Mouse (Mus musculus) midbrain, embryonic 16.5 days (tissue): ENCODE data around the gene Platr17. TPM values are rescaled to one million over a fixed set of nuclear protein-coding genes. Genes with fewer than 3 reads are reported as not detected.
"Not testable (repeated sequence)": the region's sequence is repeated elsewhere in the genome, so short reads cannot be mapped to it uniquely, and the experiment has no call there.

ENCODE experiments used
- ATAC-seq: fragments of 200-750 bp; cut with Nextera tagmentation; 2 replicates; pipeline ENCODE4 v1.8.0; 2017; ENCODE audit warnings: moderate TSS enrichment
- H3K27ac ChIP-seq: fragments of 300-500 bp; sonication (generic); 2 replicates; pipeline ENCODE4 v1.5.1; 2014; ENCODE audit warnings: mild to moderate bottlenecking, low read length, mixed read lengths
- H3K27me3 ChIP-seq: fragments of 300-500 bp; sonication (generic); 2 replicates; pipeline ENCODE4 v1.6.1; 2014; ENCODE audit warnings: low read depth, low read length, mixed read lengths; ENCODE audit not compliant: control insufficient read depth, insufficient read depth
- H3K36me3 ChIP-seq: fragments of 300-500 bp; sonication (generic); 2 replicates; pipeline ENCODE4 v1.6.1; 2014; ENCODE audit warnings: mild to moderate bottlenecking, low read length, moderate library complexity, mixed read lengths; ENCODE audit not compliant: control insufficient read depth, insufficient read depth
- H3K4me1 ChIP-seq: fragments of 300-500 bp; sonication (generic); 2 replicates; pipeline ENCODE4 v1.6.1; 2014; ENCODE audit warnings: mild to moderate bottlenecking, low read length, mixed read lengths; ENCODE audit not compliant: control insufficient read depth, insufficient read depth
- H3K4me2 ChIP-seq: fragments of 300-500 bp; sonication (generic); 2 replicates; pipeline ENCODE4 v1.6.1; 2014; ENCODE audit warnings: mild to moderate bottlenecking, low read length, mixed read lengths
- H3K4me3 ChIP-seq: fragments of 300-500 bp; sonication (generic); 2 replicates; pipeline ENCODE4 v1.5.1; 2014; ENCODE audit warnings: low read depth, mild to moderate bottlenecking, low read length, moderate library complexity, mixed read lengths
- H3K9ac ChIP-seq: fragments of 300-500 bp; sonication (generic); 2 replicates; pipeline ENCODE4 v1.6.1; 2014; ENCODE audit warnings: low read depth, low read length, mixed read lengths
- H3K9me3 ChIP-seq: fragments of 300-500 bp; sonication (generic); replicated peaks from 2 replicates; pipeline ENCODE4 v1.6.1; 2014; ENCODE audit warnings: mild to moderate bottlenecking, low read length, mixed read lengths; ENCODE audit not compliant: control insufficient read depth, poor library complexity, severe bottlenecking
- WGBS: fragments of 180-500 bp; shearing (Covaris S2); extraction: QIAGEN DNeasy Blood & Tissue Kit; methylation state at CpG from one replicate; pipeline ENCODE4 v1.1.7; 2014; 5-methylcytosine and 5-hydroxymethylcytosine counted together
- polyA plus RNA-seq: library from polyadenylated mRNA; unstranded; fragments of >200 nt; fragmentation: Nextera tagmentation; extraction: Ambion mirVana; gene quantifications from 2 replicates; pipeline ENCODE4 v1.2.1, GENCODE M21; 2015

The Platr17 gene
- polyA plus RNA-seq = 0.36 and 0.55 TPM in 2 replicates

- not testable (repeated sequence) for H3K36me3 ChIP-seq, H3K4me1 ChIP-seq, H3K27ac ChIP-seq, H3K4me3 ChIP-seq, H3K4me2 ChIP-seq, H3K9me3 ChIP-seq, H3K9ac ChIP-seq, H3K27me3 ChIP-seq, ATAC-seq
- 30% methylated on average over 3 of the region's 4 CpGs for WGBS
These were observed at the start of gene Platr17 for GRCm38 (mm10) chr17:33904835-33905234. Gene Platr17, plus strand, starts transcription at chr17:33905135.

DNA sequence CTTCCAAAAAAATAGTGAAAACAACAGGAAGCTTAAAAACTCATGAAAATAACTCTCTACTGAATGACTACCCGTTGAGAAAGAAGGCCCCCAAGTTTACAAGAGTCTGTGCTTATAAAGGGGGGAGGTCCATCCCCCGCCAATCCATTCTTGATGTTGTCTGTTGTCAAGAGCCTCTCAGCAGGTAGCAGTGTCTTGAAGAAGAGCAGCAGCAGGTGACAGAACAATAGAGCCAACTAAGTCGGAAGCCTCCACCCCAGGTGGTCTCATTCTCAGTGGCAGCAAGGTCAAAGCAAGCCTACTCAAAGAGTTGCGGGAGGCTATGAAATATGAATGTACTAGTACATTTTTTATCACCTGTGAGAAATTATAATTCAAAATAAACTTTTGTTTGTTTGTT is 47.1 kb upstream of the Platr17 start:
- H3K27ac ChIP-seq = no peak overlapping the region
- no peak overlapping the region for H3K4me3 ChIP-seq
- 65% methylated on average over 4 of the region's 4 CpGs for WGBS
- no peak overlapping the region for H3K4me2 ChIP-seq
- no peaks in the 10 kb centered on the region for H3K4me1 ChIP-seq
- H3K27me3 ChIP-seq = no peaks in the 10 kb centered on the region
- H3K9ac ChIP-seq = no peak overlapping the region
- ATAC-seq = no peak
- H3K36me3 ChIP-seq = no peaks in the 10 kb centered on the region
- no peaks in the 10 kb centered on the region for H3K9me3 ChIP-seq

DNA sequence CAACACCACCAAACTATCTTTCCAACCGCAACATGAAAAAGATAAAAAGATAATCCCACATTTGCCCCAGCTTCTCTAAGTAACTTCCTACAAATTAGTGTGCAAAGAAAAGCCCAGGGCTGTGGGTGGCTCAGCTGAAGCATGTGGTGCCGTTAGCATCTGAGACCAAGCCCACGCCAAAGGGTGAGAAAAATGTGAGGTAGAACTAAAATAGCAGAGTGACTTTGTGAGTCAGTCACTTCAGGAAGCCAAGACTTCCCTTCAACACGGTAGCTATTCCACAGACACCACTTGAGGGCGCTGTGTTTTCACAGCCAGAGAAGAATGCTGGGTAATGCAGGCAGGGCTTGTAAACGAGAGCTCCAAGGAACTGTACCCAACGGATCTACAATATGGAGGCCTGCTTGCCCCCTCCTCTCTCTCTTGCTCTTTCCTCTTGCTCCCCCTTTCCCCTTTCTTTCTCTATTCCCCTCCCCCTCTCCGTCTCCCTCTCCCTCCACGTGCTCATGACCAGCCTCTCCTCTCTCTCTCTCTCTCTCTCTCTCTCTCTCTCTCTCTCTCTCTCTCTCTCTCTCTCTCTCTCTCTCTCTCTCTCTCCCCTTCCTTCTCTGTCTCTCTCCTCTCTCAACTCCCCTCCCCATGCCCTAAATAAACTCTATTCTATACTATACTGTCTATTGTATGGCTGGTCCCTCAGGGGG is 39.5 kb upstream of the Platr17 start:
- no peaks in the 10 kb centered on the region for H3K36me3 ChIP-seq
- no peaks in the 10 kb centered on the region for H3K4me1 ChIP-seq
- H3K9me3 ChIP-seq = no peaks in the 10 kb centered on the region
- WGBS = 41% methylated on average over 7 of the region's 9 CpGs
- ATAC-seq = no peak
- H3K27ac ChIP-seq = no peak overlapping the region
- no peak overlapping the region for H3K4me3 ChIP-seq
- no peaks in the 10 kb centered on the region for H3K27me3 ChIP-seq
- H3K9ac ChIP-seq = no peak overlapping the region
- no peak overlapping the region for H3K4me2 ChIP-seq

DNA sequence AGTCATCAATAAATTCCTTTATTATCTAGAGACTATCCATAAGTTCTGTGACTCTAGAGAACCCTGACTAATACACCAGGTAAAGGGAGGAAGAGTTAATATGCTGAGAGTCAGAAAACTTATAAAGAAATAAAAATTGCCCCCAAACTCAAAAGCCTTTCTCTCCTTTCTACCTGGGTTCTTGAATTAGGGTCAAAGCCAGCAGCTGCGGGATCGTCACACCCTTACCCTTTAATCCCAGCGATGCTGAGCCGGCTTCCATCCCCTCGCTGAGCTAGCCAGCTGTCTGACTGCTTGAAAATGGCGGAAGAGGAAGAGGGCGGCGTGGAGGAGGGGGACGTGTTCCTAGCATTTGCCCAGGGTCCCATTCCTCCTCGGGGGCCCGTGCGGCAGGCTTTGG is 31.4 kb upstream of the Platr17 start, which contains the start of gene Gm7029:
Gm7029 (plus strand) TSS at position 301 of the 400 bp plus-strand sequence.
- not testable (repeated sequence) for H3K27me3 ChIP-seq, ATAC-seq, H3K4me2 ChIP-seq, H3K27ac ChIP-seq, H3K9me3 ChIP-seq, H3K4me3 ChIP-seq, H3K9ac ChIP-seq, H3K4me1 ChIP-seq, H3K36me3 ChIP-seq
- no CpG with 5 or more reads among the region's 12 CpGs for WGBS

DNA sequence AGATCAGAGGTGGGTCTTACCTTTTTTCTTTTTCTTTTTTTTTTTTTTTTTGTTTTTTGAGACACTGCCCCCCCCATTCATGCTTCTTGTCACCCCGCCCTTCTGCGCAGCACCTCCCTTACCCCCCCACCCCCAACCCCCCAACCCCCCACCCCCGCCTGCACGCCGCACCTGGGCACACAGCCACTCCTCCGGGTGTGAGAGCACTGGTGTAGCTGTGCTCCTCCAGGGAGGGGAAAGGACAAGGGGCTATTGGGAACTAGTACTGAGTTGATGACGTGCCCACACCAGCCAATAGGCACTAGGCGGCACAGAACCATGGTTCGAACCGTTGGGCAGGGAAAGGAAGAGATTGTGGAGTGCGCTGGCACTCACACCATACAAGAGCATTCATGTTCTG is 30.5 kb upstream of the Platr17 start:
- no peaks in the 10 kb centered on the region for H3K36me3 ChIP-seq
- H3K9me3 ChIP-seq = no peaks in the 10 kb centered on the region
- no peak overlapping the region for H3K9ac ChIP-seq
- H3K27ac ChIP-seq = no peak overlapping the region
- no peak overlapping the region for H3K4me3 ChIP-seq
- H3K4me2 ChIP-seq = no peak overlapping the region
- no peaks in the 10 kb centered on the region for H3K27me3 ChIP-seq
- no peak for ATAC-seq
- 89% methylated on average over 11 of the region's 11 CpGs for WGBS
- H3K4me1 ChIP-seq = no peaks in the 10 kb centered on the region

DNA sequence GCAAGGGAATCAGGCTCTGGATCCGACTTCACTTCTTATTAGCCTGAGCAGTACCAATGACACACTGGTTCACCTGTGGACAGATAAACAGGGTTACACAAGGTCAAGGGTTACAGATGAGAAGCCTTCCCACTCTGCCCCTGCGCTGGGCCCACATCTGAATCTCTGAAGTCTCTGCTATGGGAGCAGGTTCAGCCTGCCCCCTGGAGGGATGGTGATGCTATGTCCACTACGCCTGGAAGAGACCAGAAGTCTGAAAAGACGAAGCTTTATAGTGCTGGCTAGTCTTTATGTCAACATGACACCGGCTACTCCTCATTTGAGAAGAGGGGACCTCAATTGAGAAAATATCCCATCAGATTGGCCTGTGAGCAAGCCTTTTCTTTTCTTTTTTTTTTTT is 29.1 kb upstream of the Platr17 start:
- H3K9me3 ChIP-seq, H3K9ac ChIP-seq, H3K36me3 ChIP-seq, H3K27ac ChIP-seq, H3K4me1 ChIP-seq, H3K4me2 ChIP-seq, H3K27me3 ChIP-seq, H3K4me3 ChIP-seq, ATAC-seq: not testable (repeated sequence)
- 85% methylated on average over 5 of the region's 5 CpGs for WGBS

DNA sequence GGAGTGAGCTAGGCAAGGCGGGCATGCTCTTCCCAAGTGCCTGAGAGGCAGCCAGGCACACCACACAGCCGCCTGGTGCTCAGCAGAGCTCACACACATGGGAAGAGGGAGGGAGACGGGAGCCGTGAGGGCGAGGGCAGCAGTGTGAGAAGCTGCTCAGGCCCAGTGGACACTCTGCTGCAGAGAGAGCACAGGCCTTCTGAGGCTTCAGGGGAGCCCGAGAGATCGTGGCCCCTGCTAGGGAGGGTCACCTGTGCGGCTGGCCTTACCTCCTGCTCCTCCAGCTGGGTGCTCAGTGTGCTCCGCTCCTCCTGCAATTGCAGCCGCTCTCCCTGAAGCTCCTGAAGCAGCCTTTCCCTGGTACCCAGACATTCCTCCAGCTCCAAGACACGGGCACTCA is 20.6 kb upstream of the Platr17 start:
- H3K27me3 ChIP-seq, H3K9ac ChIP-seq, H3K4me2 ChIP-seq, H3K27ac ChIP-seq, H3K36me3 ChIP-seq, H3K4me1 ChIP-seq, H3K9me3 ChIP-seq, ATAC-seq, H3K4me3 ChIP-seq: not testable (repeated sequence)
- WGBS = 96% methylated on average over 10 of the region's 11 CpGs

GRCm38 (mm10) chr17:33887802-33888201 is 17.1 kb upstream of the Platr17 start:
- not testable (repeated sequence) for H3K4me3 ChIP-seq, H3K4me1 ChIP-seq, H3K36me3 ChIP-seq, ATAC-seq, H3K27ac ChIP-seq, H3K27me3 ChIP-seq, H3K9me3 ChIP-seq, H3K9ac ChIP-seq, H3K4me2 ChIP-seq
- WGBS = 77% methylated on average over 2 of the region's 2 CpGs

GRCm38 (mm10) chr17:33888230-33888629 is 16.7 kb upstream of the Platr17 start:
- H3K27me3 ChIP-seq, H3K9ac ChIP-seq, H3K27ac ChIP-seq, H3K4me3 ChIP-seq, ATAC-seq, H3K4me2 ChIP-seq, H3K36me3 ChIP-seq, H3K4me1 ChIP-seq, H3K9me3 ChIP-seq: not testable (repeated sequence)
